8 mouse cellular contexts compared by ENCODE assay signal in the genomic region with DNA sequence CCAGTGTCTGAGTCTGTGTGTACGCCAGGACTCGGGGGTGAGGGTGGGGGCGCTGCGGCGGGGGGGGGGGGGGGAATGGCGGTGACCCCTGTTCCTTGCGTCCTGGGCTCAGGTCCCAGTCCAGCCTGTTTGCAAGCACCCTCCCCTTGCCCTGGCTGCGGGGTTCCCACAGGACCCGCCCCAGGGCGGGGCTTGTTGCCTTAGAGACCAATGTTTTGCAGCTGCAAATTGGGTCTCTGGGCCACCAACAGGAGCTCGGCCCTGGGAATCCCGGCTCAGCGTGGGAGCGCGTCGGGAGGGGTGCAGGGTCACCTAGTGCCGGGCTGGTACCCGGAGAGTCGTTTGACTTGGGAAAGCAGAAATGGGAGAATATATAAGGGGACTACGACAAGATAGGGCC. TPM values are rescaled to one million over a fixed set of nuclear protein-coding genes. Genes with fewer than 3 reads are reported as not detected.
DNase-seq lines count a peak whose midpoint lies in the region; ATAC-seq and TF ChIP-seq lines count a peak whose summit lies in the region.

No protein-coding gene starts in this region.

- H3K4me2 ChIP-seq in heart, embryonic 15.5 days = peak overlapping the region; percentile 77
- peak overlapping the region; percentile 50 for H3K4me2 ChIP-seq in kidney, postnatal 0 days (ENCODE audit: low read length)
- H3K4me2 ChIP-seq in neural tube, embryonic 15.5 days = peak overlapping the region; percentile 75

- peak; percentile 61 for ATAC-seq in heart, embryonic 15.5 days (replicated peaks; ENCODE audit: insufficient number of reproducible peaks, insufficient read depth, low FRiP score, low read depth)
- ATAC-seq in kidney, postnatal 0 days (replicated peaks; ENCODE audit: low FRiP score, low read depth) = peak; percentile 52; the same call in 1 of the 2 replicates
- peak; percentile 60; the same call in 1 of the 2 replicates for ATAC-seq in neural tube, embryonic 15.5 days (ENCODE audit: low FRiP score)

- no peak overlapping the region for H3K27ac ChIP-seq in ES-E14 (ENCODE audit: insufficient read depth, low read depth, low read length, poor library complexity, severe bottlenecking)
- peak overlapping the region; percentile 97 for H3K27ac ChIP-seq in brown adipose tissue, adult 24 weeks (replicated peaks; ENCODE audit: low read depth, low read length)
- peak overlapping the region; percentile 82 for H3K27ac ChIP-seq in forebrain, embryonic 10.5 days
- peak overlapping the region; percentile 82 for H3K27ac ChIP-seq in heart, embryonic 15.5 days
- H3K27ac ChIP-seq in kidney, postnatal 0 days = peak overlapping the region; percentile 91
- peak overlapping the region; percentile 69 for H3K27ac ChIP-seq in neural tube, embryonic 15.5 days (replicated peaks)

- H3K9ac ChIP-seq in ES-E14 (ENCODE audit: insufficient read depth, low read depth, low read length, poor library complexity, severe bottlenecking) = no peak overlapping the region
- H3K9ac ChIP-seq in heart, embryonic 15.5 days = peak overlapping the region; percentile 36
- H3K9ac ChIP-seq in kidney, postnatal 0 days (ENCODE audit: low read depth, low read length) = peak overlapping the region; percentile 6; the same call in 1 of the 2 replicates
- no peak overlapping the region for H3K9ac ChIP-seq in neural tube, embryonic 15.5 days (replicated peaks)

- DNase-seq in ES-E14 (ENCODE audit: low read depth, low spot score) = peak; percentile 82
- peak; percentile 92 for DNase-seq in forebrain, embryonic 10.5 days (ENCODE audit: extremely low spot score, low spot score)
- peak; percentile 86 for DNase-seq in kidney, postnatal 0 days (ENCODE audit: low spot score)
- peak; percentile 91 to 96 for DNase-seq in lung, adult 18-20 months
- DNase-seq in thymus, postnatal 4 days = peak; percentile 77

- WGBS in forebrain, embryonic 10.5 days = 1% methylated on average over 20 of the region's 20 CpGs
- WGBS in heart, embryonic 15.5 days = 1% methylated on average over 20 of the region's 20 CpGs
- WGBS in kidney, postnatal 0 days = 2% methylated on average over 19 of the region's 20 CpGs
- WGBS in neural tube, embryonic 15.5 days = 0% methylated on average over 19 of the region's 20 CpGs

- peaks cover 0 to 10% of the 10 kb centered on the region in 2 experiments; a peak in 2 of 4 replicates for H3K4me1 ChIP-seq in ES-E14 (ENCODE audit: control insufficient read depth in 2 of 2, insufficient read depth in 2 of 2, low read length in 2 of 2, poor library complexity in 1 of 2)
- H3K4me1 ChIP-seq in brown adipose tissue, adult 24 weeks (ENCODE audit: control insufficient read depth, insufficient read depth, insufficient read length, low read length) = no peaks in the 10 kb centered on the region
- H3K4me1 ChIP-seq in forebrain, embryonic 10.5 days = peaks cover 30% of the 10 kb centered on the region
- H3K4me1 ChIP-seq in heart, embryonic 15.5 days (replicated peaks) = peaks cover 24% of the 10 kb centered on the region
- H3K4me1 ChIP-seq in kidney, postnatal 0 days (replicated peaks; ENCODE audit: insufficient read depth, low read length) = peaks cover 5% of the 10 kb centered on the region; the same call in 1 of the 2 replicates
- H3K4me1 ChIP-seq in neural tube, embryonic 15.5 days = peaks cover 16% of the 10 kb centered on the region

- no peak for TF ChIP-seq CTCF in kidney, postnatal 0 days (IDR thresholded peaks at IDR 0.05; ENCODE audit: low read depth)

- in situ Hi-C loops in ES-E14 (cut with MboI; ENCODE audit: low sequenced_read_pairs in 2 of 2, unreplicated experiment in 2 of 2) = no loop called here

- H3K9me3 ChIP-seq in ES-E14 (ENCODE audit: control insufficient read depth, insufficient read depth, low read depth, low read length) = no peaks in the 10 kb centered on the region
- no peaks in the 10 kb centered on the region for H3K9me3 ChIP-seq in forebrain, embryonic 10.5 days
- H3K9me3 ChIP-seq in heart, embryonic 15.5 days (replicated peaks) = no peaks in the 10 kb centered on the region
- no peaks in the 10 kb centered on the region for H3K9me3 ChIP-seq in kidney, postnatal 0 days (replicated peaks; ENCODE audit: low read length)
- no peaks in the 10 kb centered on the region for H3K9me3 ChIP-seq in neural tube, embryonic 15.5 days (replicated peaks)

- no peaks in the 10 kb centered on the region for H3K36me3 ChIP-seq in ES-E14 (ENCODE audit: control insufficient read depth, insufficient read depth, low read length, poor library complexity, severe bottlenecking)
- no peaks in the 10 kb centered on the region for H3K36me3 ChIP-seq in forebrain, embryonic 10.5 days (replicated peaks)
- H3K36me3 ChIP-seq in heart, embryonic 15.5 days = no peaks in the 10 kb centered on the region
- H3K36me3 ChIP-seq in kidney, postnatal 0 days (ENCODE audit: insufficient read depth, low read length) = no peaks in the 10 kb centered on the region
- H3K36me3 ChIP-seq in neural tube, embryonic 15.5 days = no peaks in the 10 kb centered on the region

- peak overlapping the region; percentile 4 to 44; a peak in 3 of 4 replicates for H3K4me3 ChIP-seq in ES-E14 (ENCODE audit: insufficient read depth in 1 of 2, low read depth in 1 of 2, low read length in 2 of 2, poor library complexity in 1 of 2, severe bottlenecking in 1 of 2)
- H3K4me3 ChIP-seq in brown adipose tissue, adult 24 weeks (ENCODE audit: insufficient read depth, low read depth, low read length) = peak overlapping the region; percentile 60
- H3K4me3 ChIP-seq in forebrain, embryonic 10.5 days = peak overlapping the region; percentile 57
- peak overlapping the region; percentile 47 for H3K4me3 ChIP-seq in heart, embryonic 15.5 days
- peak overlapping the region; percentile 27 for H3K4me3 ChIP-seq in kidney, postnatal 0 days (replicated peaks; ENCODE audit: low read depth, low read length)
- H3K4me3 ChIP-seq in neural tube, embryonic 15.5 days (replicated peaks) = peak overlapping the region; percentile 41

- H3K27me3 ChIP-seq in forebrain, embryonic 10.5 days (ENCODE audit: poor library complexity, severe bottlenecking) = peaks cover 12% of the 10 kb centered on the region
- H3K27me3 ChIP-seq in heart, embryonic 15.5 days = no peaks in the 10 kb centered on the region
- no peaks in the 10 kb centered on the region for H3K27me3 ChIP-seq in kidney, postnatal 0 days (ENCODE audit: insufficient read depth, low read length)
- H3K27me3 ChIP-seq in neural tube, embryonic 15.5 days (replicated peaks) = peaks cover 10% of the 10 kb centered on the region

TF ChIP-seq in ES-E14, 5 proteins besides CTCF, POLR2A, EP300 and RAD21 (continues in another document):
- TF ChIP-seq HCFC1 (IDR thresholded peaks at IDR 0.05; ENCODE audit: borderline replicate concordance, insufficient read depth, low read length) = no peak
- no peak for TF ChIP-seq MAFK (IDR thresholded peaks at IDR 0.05; ENCODE audit: insufficient read depth, low read depth, low read length)
- no peak for TF ChIP-seq ZC3H11A (IDR thresholded peaks at IDR 0.05; ENCODE audit: borderline replicate concordance, low read depth, low read length)
- TF ChIP-seq ZNF384 (IDR thresholded peaks at IDR 0.05; ENCODE audit: low read depth, low read length) = no peak

RNA-seq across cellular contexts. Expression of a gene that starts 16.5 kb away (rescaled TPM):
- total RNA-seq in ES-E14 (2012; rRNA removed) = 5.8 and 6.3 TPM in 2 replicates
- polyA plus RNA-seq in brown adipose tissue, adult 24 weeks (2012; ENCODE audit: insufficient read depth, insufficient read length, missing spikeins) = 2.7 and 48.0 TPM in 2 replicates
- 0.10 TPM in 1 of 2 replicates, not detected in the other for polyA plus RNA-seq in forebrain, embryonic 10.5 days (2016; fragmentation: Nextera tagmentation; extraction: Ambion mirVana)
- 0.20 and 0.47 TPM in 2 replicates for polyA plus RNA-seq in heart, embryonic 15.5 days (2015; fragmentation: Nextera tagmentation; extraction: Ambion mirVana)
- polyA plus RNA-seq in kidney, postnatal 0 days (2015; fragmentation: Nextera tagmentation; extraction: Ambion mirVana) = 0.11 TPM in 2 replicates
- 0.09 and 0.18 TPM in 2 replicates for polyA plus RNA-seq in neural tube, embryonic 15.5 days (2015; fragmentation: Nextera tagmentation; extraction: Ambion mirVana)

RNA-seq across cellular contexts. Expression of a gene that starts 18.2 kb away (rescaled TPM):
- total RNA-seq in ES-E14 (2012; rRNA removed) = 48.0 and 53.2 TPM in 2 replicates
- 32.6 and 38.4 TPM in 2 replicates for polyA plus RNA-seq in brown adipose tissue, adult 24 weeks (2012; ENCODE audit: insufficient read depth, insufficient read length, missing spikeins)
- 95.3 and 96.1 TPM in 2 replicates for polyA plus RNA-seq in forebrain, embryonic 10.5 days (2016; fragmentation: Nextera tagmentation; extraction: Ambion mirVana)
- 59.8 and 60.3 TPM in 2 replicates for polyA plus RNA-seq in heart, embryonic 15.5 days (2015; fragmentation: Nextera tagmentation; extraction: Ambion mirVana)
- 68.4 and 68.8 TPM in 2 replicates for polyA plus RNA-seq in kidney, postnatal 0 days (2015; fragmentation: Nextera tagmentation; extraction: Ambion mirVana)
- polyA plus RNA-seq in neural tube, embryonic 15.5 days (2015; fragmentation: Nextera tagmentation; extraction: Ambion mirVana) = 78.5 and 93.5 TPM in 2 replicates

RNA-seq across cellular contexts. Expression of a gene that starts 32.9 kb away (rescaled TPM):
- 18.3 and 26.7 TPM in 2 replicates for total RNA-seq in ES-E14 (2012; rRNA removed)
- 3.3 and 5.5 TPM in 2 replicates for polyA plus RNA-seq in brown adipose tissue, adult 24 weeks (2012; ENCODE audit: insufficient read depth, insufficient read length, missing spikeins)
- polyA plus RNA-seq in forebrain, embryonic 10.5 days (2016; fragmentation: Nextera tagmentation; extraction: Ambion mirVana) = 30.9 and 32.2 TPM in 2 replicates
- polyA plus RNA-seq in heart, embryonic 15.5 days (2015; fragmentation: Nextera tagmentation; extraction: Ambion mirVana) = 13.6 and 15.5 TPM in 2 replicates
- polyA plus RNA-seq in kidney, postnatal 0 days (2015; fragmentation: Nextera tagmentation; extraction: Ambion mirVana) = 16.7 and 17.7 TPM in 2 replicates
- 22.2 and 23.0 TPM in 2 replicates for polyA plus RNA-seq in neural tube, embryonic 15.5 days (2015; fragmentation: Nextera tagmentation; extraction: Ambion mirVana)

RNA-seq across cellular contexts. Expression of a gene that starts 33.2 kb away (rescaled TPM):
- total RNA-seq in ES-E14 (2012; rRNA removed) = 5.3 and 7.4 TPM in 2 replicates
- 1.7 and 4.1 TPM in 2 replicates for polyA plus RNA-seq in brown adipose tissue, adult 24 weeks (2012; ENCODE audit: insufficient read depth, insufficient read length, missing spikeins)
- 5.4 and 6.3 TPM in 2 replicates for polyA plus RNA-seq in forebrain, embryonic 10.5 days (2016; fragmentation: Nextera tagmentation; extraction: Ambion mirVana)
- 13.5 and 14.4 TPM in 2 replicates for polyA plus RNA-seq in heart, embryonic 15.5 days (2015; fragmentation: Nextera tagmentation; extraction: Ambion mirVana)
- 3.0 and 4.0 TPM in 2 replicates for polyA plus RNA-seq in kidney, postnatal 0 days (2015; fragmentation: Nextera tagmentation; extraction: Ambion mirVana)
- 1.9 and 2.1 TPM in 2 replicates for polyA plus RNA-seq in neural tube, embryonic 15.5 days (2015; fragmentation: Nextera tagmentation; extraction: Ambion mirVana)

RNA-seq across cellular contexts. Expression of a gene that starts 43.9 kb away (rescaled TPM):
- total RNA-seq in ES-E14 (2012; rRNA removed) = 9.9 and 10.8 TPM in 2 replicates
- 14.9 and 16.6 TPM in 2 replicates for polyA plus RNA-seq in brown adipose tissue, adult 24 weeks (2012; ENCODE audit: insufficient read depth, insufficient read length, missing spikeins)
- polyA plus RNA-seq in forebrain, embryonic 10.5 days (2016; fragmentation: Nextera tagmentation; extraction: Ambion mirVana) = 32.1 and 33.1 TPM in 2 replicates
- 27.2 TPM in 2 replicates for polyA plus RNA-seq in heart, embryonic 15.5 days (2015; fragmentation: Nextera tagmentation; extraction: Ambion mirVana)
- 7.3 and 7.4 TPM in 2 replicates for polyA plus RNA-seq in kidney, postnatal 0 days (2015; fragmentation: Nextera tagmentation; extraction: Ambion mirVana)
- polyA plus RNA-seq in neural tube, embryonic 15.5 days (2015; fragmentation: Nextera tagmentation; extraction: Ambion mirVana) = 105 and 121 TPM in 2 replicates

Comparison
In these comparisons a context has a peak if more than half of its experiments do, and no peak if none do; other contexts are left out.
1. H3K9ac ChIP-seq: peak in heart, embryonic 15.5 days (single experiment) and kidney, postnatal 0 days (single experiment); none in ES-E14 (single experiment) and neural tube, embryonic 15.5 days (single experiment).
2. Peak in every context shown above with its lines, with median percentiles within 50 percentile points of each other: DNase-seq, H3K4me3 ChIP-seq, ATAC-seq and H3K4me2 ChIP-seq.